Mouse (Mus musculus) neutrophil, adult 65 days (primary cell): Measurements from ENCODE around the gene Gm13539. TPM values are rescaled to one million over a fixed set of nuclear protein-coding genes. Genes with fewer than 3 reads are reported as not detected.

Experiments
- total RNA-seq: library from RNA; stranded (reverse); gene quantifications from 2 replicates; pipeline ENCODE4 v1.2.4, GENCODE M21; 2023

Gene Gm13539
- total RNA-seq: not detected in 2 replicates

DNA sequence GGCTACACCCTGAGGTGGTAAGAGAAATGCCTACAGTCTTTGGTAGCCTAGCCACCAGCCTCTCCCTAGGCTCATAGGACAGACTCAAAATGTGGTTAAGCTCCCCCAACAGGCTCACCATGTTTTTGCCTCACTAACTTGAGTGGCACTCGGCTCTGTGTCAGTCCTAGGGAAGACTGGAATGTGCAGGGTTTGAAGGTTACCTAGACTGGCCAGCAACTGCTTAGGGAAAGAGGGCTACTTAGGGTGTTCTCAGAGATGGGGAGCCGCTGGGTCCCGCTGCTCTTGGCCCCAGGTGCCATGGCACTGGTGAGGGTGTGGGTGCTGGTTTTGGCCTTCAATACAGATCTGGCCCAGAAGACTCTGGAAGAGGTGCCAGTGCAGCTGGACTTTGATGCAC lies at the start of gene Gm13539:
Gene Gm13539, plus strand, starts transcription at position 301 of the 400 bp plus-strand sequence.

DNA sequence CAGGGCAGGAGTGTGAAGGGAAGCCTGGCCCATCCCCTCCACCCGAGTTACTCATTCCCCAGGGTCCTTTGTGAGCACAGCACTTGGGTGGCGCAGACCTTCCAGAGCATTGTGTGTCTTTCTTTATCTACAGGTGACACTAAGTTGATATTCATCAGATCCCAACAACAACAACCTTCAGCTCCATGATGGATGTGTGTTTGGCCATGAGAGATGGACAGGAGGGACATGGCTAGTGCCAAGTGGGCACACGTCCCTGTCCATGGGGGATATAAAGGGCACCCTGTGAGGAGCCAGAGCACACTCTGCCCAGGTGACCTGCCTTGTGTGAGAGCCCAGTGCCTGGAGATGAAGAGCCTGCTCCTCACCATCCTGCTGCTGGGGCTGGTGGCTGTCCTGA lies 45.3 kb upstream of the Gm13539 start, which contains the start of gene Obp2b:
Gene Obp2b, plus strand, starts transcription at position 301 of the 400 bp plus-strand sequence.

DNA sequence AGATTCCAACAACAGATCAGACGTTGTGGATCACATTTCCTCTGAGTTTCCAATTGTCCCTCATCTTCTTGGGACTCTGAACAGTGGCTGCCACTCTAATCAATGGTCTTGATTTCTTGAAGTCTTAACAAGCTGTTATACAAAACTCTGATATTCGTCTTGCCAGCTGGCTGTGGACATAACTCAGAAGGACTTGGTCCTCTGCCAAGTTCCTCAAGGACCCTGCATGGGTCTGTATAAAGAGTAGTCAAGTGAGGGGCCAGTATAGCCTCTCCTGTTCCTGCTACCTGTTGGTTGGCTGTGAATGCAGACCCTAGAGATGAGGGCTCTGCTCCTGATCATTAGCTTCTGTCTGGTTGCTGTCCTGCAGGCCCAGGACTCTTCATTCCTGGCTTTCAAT lies 16.8 kb upstream of the Gm13539 start, which contains the start of gene Lcn3:
Gene Lcn3, plus strand, starts transcription at position 301 of the 400 bp plus-strand sequence.

DNA sequence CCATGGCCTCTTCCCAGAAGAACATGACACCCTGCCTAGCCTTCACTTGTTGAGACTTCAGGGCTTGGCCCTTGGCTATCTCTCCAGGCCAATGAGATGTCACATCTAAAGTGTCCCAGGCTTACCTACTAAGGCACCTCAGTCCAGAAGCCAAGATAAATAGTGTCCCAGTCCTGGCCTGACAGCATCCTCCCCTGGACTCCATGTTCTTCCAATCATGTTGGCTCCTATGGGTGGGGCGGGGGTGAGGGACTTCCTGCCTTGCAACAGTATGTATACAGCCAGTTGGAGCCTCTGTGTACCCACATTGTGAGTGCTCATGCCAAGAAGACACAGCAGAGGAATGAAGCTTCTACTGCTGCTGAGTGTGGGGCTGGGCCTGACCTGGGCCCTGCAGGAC lies 5.3 kb upstream of the Gm13539 start, which contains the start of gene Lcn11:
Gene Lcn11, plus strand, starts transcription at position 301 of the 400 bp plus-strand sequence.

DNA sequence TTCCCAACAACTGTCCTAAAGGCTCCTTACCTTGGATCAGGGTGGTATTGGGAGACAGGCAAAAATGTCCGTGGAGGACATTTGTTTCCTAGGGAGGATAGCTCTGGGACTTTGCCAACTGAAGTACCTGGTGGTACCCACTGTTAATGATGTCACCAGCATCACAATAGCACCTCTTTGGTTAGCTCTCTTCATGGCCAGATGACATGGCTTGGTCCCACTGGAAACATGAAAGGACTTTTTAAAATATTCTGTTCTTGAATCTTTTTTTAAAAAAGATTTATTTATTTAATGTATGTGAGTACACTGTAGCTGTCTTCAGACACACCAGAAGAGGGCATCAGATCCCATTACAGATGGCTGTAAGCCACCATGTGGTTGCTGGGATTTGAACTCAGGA lies 33.7 kb downstream of the Gm13539 start, which contains the start of gene Glt6d1:
Gene Glt6d1, minus strand, starts transcription at position 101 of the 400 bp plus-strand sequence.

DNA sequence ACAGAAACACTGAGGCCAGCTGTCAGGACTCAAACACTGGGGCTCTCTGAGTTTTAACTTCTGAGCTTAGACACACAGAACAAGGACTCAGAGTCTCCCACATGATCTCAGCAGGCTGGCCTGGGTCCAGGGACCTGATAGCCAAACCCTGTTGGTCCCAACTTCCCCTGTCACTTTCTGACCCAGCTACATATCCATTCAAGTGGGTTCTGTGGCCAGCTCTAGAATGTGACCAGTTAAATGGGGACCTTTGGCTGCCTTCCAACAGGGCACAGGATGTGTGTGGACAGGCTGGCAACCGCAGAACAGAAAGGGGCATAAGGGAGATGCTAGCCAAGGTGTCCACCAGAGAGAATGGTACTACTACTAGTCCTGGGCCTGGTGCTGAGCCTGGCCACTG lies 40.7 kb downstream of the Gm13539 start, which contains the start of gene Lcn9:
Gene Lcn9, plus strand, starts transcription at position 348 of the 400 bp plus-strand sequence.

Other genes with a start within 250 kb of the Gm13539 start
- 20.3 and 26.7 TPM in 2 replicates for gene Traf2, start 235.3 kb upstream of the Gm13539 start, total RNA-seq
- gene Edf1, start 224.4 kb upstream of the Gm13539 start, total RNA-seq: 56.8 and 74.8 TPM in 2 replicates
- gene Mamdc4, start 207.4 kb upstream of the Gm13539 start, total RNA-seq: 0.11 and 0.13 TPM in 2 replicates
- gene Phpt1, start 207.0 kb upstream of the Gm13539 start, total RNA-seq: 5.6 and 6.0 TPM in 2 replicates
- gene Ajm1, start 200.5 kb upstream of the Gm13539 start, total RNA-seq: 1.6 TPM in 1 of 2 replicates, not detected in the other
- 38.3 and 38.7 TPM in 2 replicates for gene Rabl6, start 173.7 kb upstream of the Gm13539 start, total RNA-seq
- not detected in 2 replicates for gene Ccdc183, start 164.6 kb upstream of the Gm13539 start, total RNA-seq
- gene Tmem141, start 160.3 kb upstream of the Gm13539 start, total RNA-seq: 1.6 and 3.9 TPM in 2 replicates
- 0.29 TPM in 1 of 2 replicates, not detected in the other for gene Fcna, start 154.2 kb upstream of the Gm13539 start, total RNA-seq
- gene Lcn8, start 129.1 kb upstream of the Gm13539 start, total RNA-seq: not detected in 2 replicates
- not detected in 2 replicates for gene Lcn5, start 124.3 kb upstream of the Gm13539 start, total RNA-seq
- gene Lcn6, start 105.5 kb upstream of the Gm13539 start, total RNA-seq: not detected in 2 replicates
- not detected in 2 replicates for gene Lcn10, start 99.5 kb upstream of the Gm13539 start, total RNA-seq
- gene Obp2a, start 82.2 kb upstream of the Gm13539 start, total RNA-seq: not detected in 2 replicates
- 3.0 and 5.2 TPM in 2 replicates for gene Bmyc, start 75.5 kb upstream of the Gm13539 start, total RNA-seq
- gene Obp2b, start 45.2 kb upstream of the Gm13539 start, total RNA-seq: not detected in 2 replicates
- not detected in 2 replicates for gene Lcn3, start 16.7 kb upstream of the Gm13539 start, total RNA-seq
- gene Lcn11, start 5.2 kb upstream of the Gm13539 start, total RNA-seq: not detected in 2 replicates
- gene Glt6d1, start 33.6 kb downstream of the Gm13539 start, total RNA-seq: not detected in 2 replicates
- not detected in 2 replicates for gene Lcn9, start 40.9 kb downstream of the Gm13539 start, total RNA-seq
- gene Sohlh1, start 65.0 kb downstream of the Gm13539 start, total RNA-seq: not detected in 2 replicates
- not detected in 2 replicates for gene Kcnt1, start 81.5 kb downstream of the Gm13539 start, total RNA-seq
- gene Camsap1, start 201.0 kb downstream of the Gm13539 start, total RNA-seq: 2.5 and 10.0 TPM in 2 replicates
- 7.5 and 10.3 TPM in 2 replicates for gene Ubac1, start 239.5 kb downstream of the Gm13539 start, total RNA-seq